Mouse (Mus musculus) hindlimb bud, embryonic 11.5 days (tissue): ENCODE measurements around the gene Il11ra1.

Experiments
- DNase-seq: peaks from one replicate; pipeline ENCODE4 v3.0.0-alpha.2; 2012; ENCODE audit warnings: low read depth, low spot score; ENCODE audit errors: extremely low spot score

Gene Il11ra1

DNA sequence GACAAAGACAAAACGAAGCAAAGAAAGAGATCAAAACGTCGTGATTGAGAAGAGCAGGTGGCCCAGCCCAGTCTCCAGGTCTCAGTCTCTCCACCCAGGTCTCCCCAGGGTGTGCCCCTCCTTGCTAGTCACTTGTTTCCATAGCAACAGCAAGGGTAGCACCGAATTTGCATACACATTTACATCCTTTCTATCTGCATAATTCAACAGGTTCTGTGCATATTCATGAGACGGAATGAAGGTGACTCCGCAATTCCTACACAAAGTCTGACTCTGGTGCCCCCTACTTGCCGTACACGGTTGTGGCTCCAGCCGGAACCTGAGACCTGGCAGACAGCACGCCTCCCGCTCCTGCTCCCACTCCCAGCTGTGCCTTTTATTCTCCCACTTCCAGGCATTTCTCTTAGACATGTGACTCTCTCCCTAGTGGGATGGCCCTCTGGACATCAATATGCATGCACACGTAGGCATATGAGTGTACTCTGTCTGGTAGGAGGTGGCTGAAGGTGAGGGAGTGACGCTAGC lies 7.3 kb downstream of the Il11ra1 start:
- no peak for DNase-seq

DNA sequence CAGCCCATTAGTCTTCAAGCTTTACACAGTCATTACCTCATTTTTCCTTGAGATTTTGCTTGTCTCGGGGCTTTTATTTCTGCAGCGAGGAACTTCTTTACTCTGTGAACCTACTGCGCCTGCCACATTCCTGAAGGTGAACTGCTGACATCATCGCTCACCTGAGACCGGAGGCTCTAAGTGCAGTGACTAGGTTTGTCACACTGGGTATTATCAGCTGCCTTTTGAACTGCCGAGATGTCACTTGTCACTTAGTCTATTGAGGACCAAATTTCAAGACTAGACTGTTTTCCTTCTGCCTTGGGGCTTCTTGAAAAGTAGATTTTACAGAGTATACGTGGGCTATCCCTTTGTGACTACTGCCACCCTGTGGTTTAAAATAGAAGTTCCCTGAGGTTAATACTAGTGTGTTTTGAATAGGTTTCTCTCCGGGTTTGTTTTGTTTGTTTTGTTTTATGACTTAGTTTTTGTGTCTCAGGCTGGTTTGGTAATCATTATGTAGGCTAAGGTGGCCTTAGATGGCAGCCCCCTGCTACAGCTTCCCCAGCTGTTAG lies 8.5 kb downstream of the Il11ra1 start:
- peak; percentile 63 for DNase-seq

GRCm38 (mm10) chr4:41710229-41710628 lies 10.4 kb downstream of the Il11ra1 start:
- DNase-seq: no peak

DNA sequence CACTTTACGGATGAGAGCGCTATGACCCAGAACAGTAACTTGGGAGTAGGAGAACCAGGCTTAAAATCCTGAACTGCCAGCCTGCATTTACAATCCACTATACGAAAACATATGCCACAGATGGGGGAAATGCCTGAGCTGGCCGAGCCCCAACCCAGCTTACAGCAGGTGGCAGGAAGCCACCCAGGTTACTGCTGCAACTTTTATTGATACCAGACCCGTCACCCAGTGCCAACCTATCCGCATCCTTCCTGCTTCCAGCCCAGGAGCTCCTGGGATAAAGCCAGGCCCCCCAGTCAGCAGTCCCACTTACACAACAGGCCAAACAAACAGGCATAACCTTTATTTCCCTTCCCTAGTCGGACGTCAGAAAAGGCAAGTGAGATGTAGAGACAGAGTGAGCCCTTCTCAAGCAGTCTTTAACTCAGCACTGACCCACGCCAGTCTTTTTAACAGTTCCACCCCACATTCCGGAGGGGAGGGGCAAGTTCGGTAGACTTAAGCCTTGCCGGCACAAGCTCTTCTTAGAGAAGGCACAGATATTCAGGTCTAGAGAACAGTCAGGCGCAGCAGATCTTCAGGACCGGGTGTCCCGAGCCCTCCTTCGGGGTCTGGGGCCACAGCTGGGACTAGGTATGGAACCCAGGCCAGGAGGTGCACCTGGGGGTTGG lies 12.1 kb downstream of the Il11ra1 start:
- no peak for DNase-seq

DNA sequence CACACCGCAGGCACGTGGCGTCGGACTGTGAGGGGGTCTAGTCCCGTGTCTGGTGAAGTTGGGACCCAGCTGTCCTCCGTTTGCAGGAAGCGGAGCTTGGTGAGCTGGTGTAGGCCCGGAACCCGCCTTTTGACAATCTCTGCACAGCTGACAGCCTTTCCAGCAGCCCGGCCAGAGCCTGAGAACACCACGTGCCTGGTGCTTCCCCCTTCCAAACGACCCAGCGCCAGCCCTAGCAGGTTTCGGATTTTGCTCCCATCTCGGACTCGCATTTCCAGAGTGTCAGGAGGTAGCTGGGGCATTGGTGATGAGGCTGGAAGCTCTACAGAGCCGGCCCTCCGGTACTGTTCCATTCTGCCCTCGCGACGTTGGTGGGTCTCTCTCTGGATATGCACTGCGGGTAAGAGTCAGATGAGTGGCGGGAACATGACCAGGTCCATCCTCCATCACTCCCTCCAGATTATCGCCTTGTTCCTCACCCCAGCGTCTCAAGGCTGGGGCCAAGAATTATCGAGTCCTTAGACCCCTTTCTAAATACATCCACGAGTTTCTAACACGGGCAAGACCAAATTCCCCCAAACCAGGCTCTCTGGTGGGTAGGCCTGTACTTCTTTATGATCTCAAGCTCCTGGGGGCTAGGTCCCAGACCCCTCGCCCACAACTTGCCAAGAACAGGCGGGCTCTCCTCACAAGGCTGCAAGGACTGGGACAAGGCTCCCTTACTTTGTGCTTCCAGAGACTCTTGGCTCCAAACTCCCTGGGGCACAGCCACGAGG lies 12.8 kb downstream of the Il11ra1 start:
- no peak for DNase-seq

- no peak for DNase-seq
Measured at GRCm38 (mm10) chr4:41713197-41714067, 13.6 kb downstream of the Il11ra1 start, which contains the start of gene Rpp25l. TSS of gene Rpp25l (minus strand) at chr4:41713534.

DNA sequence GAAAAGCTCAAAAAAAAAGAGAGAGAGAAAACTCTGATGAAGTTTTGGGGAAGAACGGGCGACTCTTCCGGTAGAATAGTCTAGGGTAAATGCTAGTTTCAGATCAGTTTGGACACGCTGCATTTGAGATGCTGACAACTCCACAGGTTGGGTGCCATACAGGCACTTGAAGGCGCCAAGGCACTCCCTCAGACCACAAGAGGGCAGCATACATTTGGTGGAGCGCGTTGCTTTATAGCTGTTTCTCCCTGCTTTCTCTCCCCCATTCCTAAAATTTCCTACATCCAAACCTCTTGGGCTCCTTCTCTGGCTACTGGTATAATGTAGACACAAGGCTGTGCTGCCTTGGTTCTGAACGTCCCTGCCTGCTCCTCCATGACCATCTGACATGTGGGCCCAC lies 14.5 kb downstream of the Il11ra1 start:
- DNase-seq: no peak

DNA sequence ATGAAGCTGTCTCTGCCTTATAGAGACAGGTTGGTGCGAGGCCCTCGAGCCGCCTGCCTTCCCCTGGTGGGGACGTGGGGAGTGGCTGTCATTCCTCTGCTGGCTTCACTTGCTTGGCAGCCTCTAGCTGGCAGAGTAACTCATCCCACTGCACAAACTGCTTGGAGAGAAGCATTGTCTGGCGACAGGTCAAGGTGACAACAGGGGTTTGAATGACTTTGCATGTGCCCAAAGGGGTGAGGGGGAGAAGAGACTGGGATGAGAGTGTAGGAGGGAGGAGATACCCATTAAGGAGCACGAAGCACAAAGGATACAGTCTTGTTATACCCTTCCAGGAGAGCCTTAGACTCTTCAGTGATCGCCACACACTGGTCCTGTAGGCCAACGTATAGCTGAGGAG lies 15.3 kb downstream of the Il11ra1 start:
- DNase-seq: no peak

- DNase-seq: no peak
Measured at GRCm38 (mm10) chr4:41715596-41715995, 15.8 kb downstream of the Il11ra1 start.

GRCm38 (mm10) chr4:41716834-41717233 lies 17.0 kb downstream of the Il11ra1 start:
- no peak for DNase-seq

- DNase-seq: peak; percentile 97
Measured at GRCm38 (mm10) chr4:41722918-41723351, 23.1 kb downstream of the Il11ra1 start, which contains the start of gene Dctn3. TSS of gene Dctn3 (minus strand) at chr4:41723170.

DNA sequence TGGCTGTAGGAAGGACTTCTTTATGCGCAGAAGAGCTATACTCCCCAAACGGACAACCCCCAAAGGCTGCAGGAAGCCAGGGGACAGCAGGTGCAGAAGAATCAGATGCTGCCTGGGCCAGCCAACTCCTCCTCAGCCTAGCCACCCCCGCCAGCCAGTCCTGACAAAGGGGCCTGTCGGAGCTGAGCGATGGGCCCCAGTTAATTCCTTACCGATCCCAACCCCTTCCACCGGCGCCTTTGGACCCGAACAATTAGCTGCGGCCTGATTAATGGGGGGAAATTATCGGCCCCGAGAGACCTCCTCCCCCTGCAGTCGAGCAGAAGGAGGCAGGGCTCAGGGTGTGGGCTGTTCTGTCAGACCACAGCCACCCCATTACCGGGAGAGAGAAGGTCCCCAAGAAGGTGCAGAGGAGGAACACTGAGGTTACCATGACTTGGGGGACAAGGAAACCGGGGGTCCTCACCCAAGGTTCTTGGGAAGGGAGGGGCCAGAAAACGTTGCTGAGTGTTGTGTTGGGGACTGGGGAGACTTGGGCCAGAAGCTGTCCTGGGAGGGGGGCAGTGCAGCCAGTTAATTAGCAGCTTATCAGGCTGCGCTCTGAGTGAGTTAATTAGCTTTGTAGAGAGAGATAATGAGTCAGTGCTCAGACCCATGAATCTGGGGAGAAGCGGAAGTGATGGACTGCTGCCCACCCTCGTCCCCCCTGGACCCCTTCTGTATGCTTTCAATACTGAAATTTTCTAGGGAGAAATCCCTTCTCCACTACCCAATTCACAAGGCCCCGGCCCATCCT lies 27.2 kb downstream of the Il11ra1 start:
- DNase-seq: no peak

DNA sequence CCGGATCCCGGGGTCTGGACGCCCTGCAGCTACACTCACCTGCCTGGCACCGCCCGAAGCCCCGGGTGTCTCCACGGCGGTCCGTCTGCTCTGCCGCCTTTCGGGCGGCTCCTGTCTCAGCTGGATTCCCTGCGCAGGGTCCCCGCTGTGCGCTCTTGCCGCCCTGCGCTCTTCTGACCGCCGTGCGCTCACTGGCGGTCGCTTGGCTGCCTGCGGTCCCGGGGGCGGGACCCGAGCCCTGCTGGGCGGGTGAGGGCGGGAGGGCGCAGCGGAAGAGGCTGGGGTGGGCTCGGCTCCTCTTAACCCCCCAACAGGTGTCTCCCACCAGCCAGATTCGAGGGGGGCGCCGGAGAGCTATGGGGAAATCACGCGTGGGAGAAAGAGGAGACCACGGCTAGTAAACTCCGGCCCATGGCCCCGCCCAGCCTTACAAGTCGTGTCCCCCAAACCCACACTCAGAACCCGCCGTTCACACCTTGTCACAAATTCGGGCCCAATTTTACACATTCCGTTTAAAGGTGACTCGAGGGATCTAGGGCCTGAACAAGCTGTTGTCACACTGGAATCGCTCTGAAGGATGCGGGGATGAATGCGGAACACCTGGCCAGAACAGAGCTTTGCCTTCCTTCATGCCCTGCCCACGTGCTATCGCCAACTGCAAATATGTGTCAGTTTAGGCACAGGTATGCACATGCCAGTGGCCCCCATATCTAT lies 31.4 kb downstream of the Il11ra1 start, which contains the start of gene Arid3c:
Arid3c (minus strand) TSS at position 91 of the 714 bp plus-strand sequence.
- no peak for DNase-seq

DNA sequence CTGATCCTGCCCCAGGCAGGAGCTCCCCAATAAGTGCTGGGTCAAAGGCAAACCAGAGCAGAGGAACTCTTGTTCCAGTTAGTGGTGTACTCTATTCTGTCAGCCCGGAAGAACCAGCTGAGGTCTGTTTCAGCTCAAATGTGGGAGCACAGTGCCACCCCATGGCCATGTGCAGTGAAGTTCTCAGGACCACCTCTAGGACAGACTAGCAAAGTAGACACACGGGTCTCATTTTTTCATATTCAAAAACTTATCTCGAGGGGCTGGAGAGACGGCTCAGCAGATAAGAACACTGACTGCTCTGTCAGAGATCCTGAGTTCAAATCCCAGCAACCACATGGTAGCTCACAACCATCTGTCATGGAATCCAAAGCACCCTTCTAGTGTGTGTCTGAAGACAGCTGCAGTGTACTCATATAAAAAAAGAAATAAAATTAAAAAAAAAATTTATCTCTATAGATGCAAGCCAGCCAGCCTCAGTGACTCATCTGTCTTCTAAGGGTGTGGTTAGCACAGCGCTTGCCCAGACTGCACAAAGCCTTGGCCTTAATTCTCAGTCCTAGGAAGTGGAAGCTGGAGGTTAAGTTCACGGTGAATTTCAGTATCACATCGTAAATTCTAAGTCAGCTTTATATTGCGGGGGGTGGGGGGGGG lies 37.9 kb downstream of the Il11ra1 start:
- no peak for DNase-seq

GRCm38 (mm10) chr4:41738256-41738603 lies 38.4 kb downstream of the Il11ra1 start:
- no peak for DNase-seq

- DNase-seq: no peak
Measured at GRCm38 (mm10) chr4:41739260-41739659, 39.5 kb downstream of the Il11ra1 start.

GRCm38 (mm10) chr4:41740380-41741157 lies 40.8 kb downstream of the Il11ra1 start:
- no peak for DNase-seq

- no peak for DNase-seq
Measured at GRCm38 (mm10) chr4:41741158-41741560, 41.4 kb downstream of the Il11ra1 start.
